Mouse (Mus musculus) Muller cell, postnatal 12 days (primary cell): Measurements from ENCODE around the gene Hist1h2ac.

Experiments used
- DNase-seq: peaks from one replicate; pipeline ENCODE4 v3.0.0-alpha.2; 2015; ENCODE audit errors: inconsistent ontology term

The Hist1h2ac gene

DNA sequence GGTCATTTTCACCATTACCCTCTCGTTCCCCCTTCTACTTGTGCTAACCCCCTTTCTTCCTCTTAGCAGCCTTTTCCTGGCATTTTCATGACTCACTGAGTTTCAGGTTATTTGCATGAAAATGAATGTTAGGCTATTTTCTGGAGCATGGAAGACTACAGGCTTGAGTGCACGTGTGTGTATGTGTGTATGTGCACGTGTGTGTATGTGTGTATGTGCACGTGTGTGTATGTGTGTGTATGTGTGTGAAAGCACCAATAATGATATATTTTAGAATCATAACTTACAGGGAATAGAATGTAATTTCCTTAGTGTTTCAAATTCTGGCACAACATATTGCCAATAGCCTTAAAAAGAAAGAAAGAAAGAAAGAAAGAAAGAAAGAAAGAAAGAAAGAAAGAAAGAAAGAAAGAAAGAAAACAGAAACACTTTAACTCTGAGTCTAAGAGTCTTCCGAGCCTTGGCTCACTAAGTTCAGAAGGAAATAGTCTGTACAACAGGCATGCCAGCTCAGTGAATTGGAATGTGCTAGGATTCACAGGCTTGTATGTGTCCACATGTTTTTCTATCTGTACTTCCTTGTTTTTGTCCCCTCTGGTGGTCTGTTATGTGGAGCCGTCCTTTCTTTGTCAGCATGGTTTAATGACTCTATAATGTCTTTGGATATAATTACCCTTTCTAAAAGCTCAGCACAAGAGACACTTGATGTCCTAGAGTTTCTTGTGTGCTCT lies 23.9 kb downstream of the Hist1h2ac start:
- peak; percentile 63 for DNase-seq
